Mouse (Mus musculus) embryonic facial prominence, embryonic 12.5 days (tissue): ENCODE results near the gene Ppm1l. TPM values are rescaled to one million over a fixed set of nuclear protein-coding genes. Genes with fewer than 3 reads are reported as not detected.
"Not testable (repeated sequence)": the region's sequence is repeated elsewhere in the genome, so short reads cannot be mapped to it uniquely, and the experiment has no call there.

ENCODE experiments used
- ATAC-seq: fragments of 200-750 bp; cut with Nextera tagmentation; 2 replicates; pipeline ENCODE4 v1.8.0; 2017; ENCODE audit not compliant: insufficient number of reproducible peaks, insufficient read depth, low FRiP score, low TSS enrichment
- H3K27ac ChIP-seq: fragments of 300-500 bp; sonication (generic); 2 replicates; pipeline ENCODE4 v1.5.1; 2016; ENCODE audit warnings: mild to moderate bottlenecking
- H3K27me3 ChIP-seq: fragments of 300-500 bp; sonication (generic); 2 replicates; pipeline ENCODE4 v1.6.1; 2016; ENCODE audit warnings: mild to moderate bottlenecking, moderate library complexity
- H3K36me3 ChIP-seq: fragments of 300-500 bp; sonication (generic); 2 replicates; pipeline ENCODE4 v1.6.1; 2016; ENCODE audit warnings: mild to moderate bottlenecking
- H3K4me1 ChIP-seq: fragments of 300-500 bp; sonication (generic); 2 replicates; pipeline ENCODE4 v1.6.1; 2016
- H3K4me2 ChIP-seq: fragments of 300-500 bp; sonication (generic); replicated peaks from 2 replicates; pipeline ENCODE4 v1.6.1; 2016; ENCODE audit warnings: mild to moderate bottlenecking, moderate library complexity
- H3K4me3 ChIP-seq: fragments of 300-500 bp; sonication (generic); 2 replicates; pipeline ENCODE4 v1.5.1; 2016; ENCODE audit warnings: mild to moderate bottlenecking
- H3K9ac ChIP-seq: fragments of 300-500 bp; sonication (generic); 2 replicates; pipeline ENCODE4 v1.6.1; 2016; ENCODE audit warnings: mild to moderate bottlenecking, moderate library complexity
- H3K9me3 ChIP-seq: fragments of 300-500 bp; sonication (generic); 2 replicates; pipeline ENCODE4 v1.6.1; 2016; ENCODE audit warnings: mild to moderate bottlenecking, moderate library complexity
- WGBS: fragments of 180-500 bp; shearing (Covaris S2); methylation state at CpG from one replicate; pipeline ENCODE4 v1.1.7; 2016; 5-methylcytosine and 5-hydroxymethylcytosine counted together
- polyA plus RNA-seq: library from polyadenylated mRNA; unstranded; fragments of >200 nt; fragmentation: Nextera tagmentation; extraction: Ambion mirVana; gene quantifications from 2 replicates; pipeline ENCODE4 v1.2.1, GENCODE M21; 2016

Ppm1l gene
- polyA plus RNA-seq, 1 experiment from 2014 or later: 11.9 TPM

GRCm38 (mm10) chr3:69556092-69556778 is 239.6 kb downstream of the Ppm1l start:
- H3K4me1 ChIP-seq: no peaks in the 10 kb centered on the region

GRCm38 (mm10) chr3:69559316-69559974 is 242.8 kb downstream of the Ppm1l start:
- Histone ChIP-seq H3K4me1 (no peaks in the 10 kb centered on the region), H3K27ac (no peak overlapping the region), H3K4me2 (no peak overlapping the region), H3K27me3 (no peaks in the 10 kb centered on the region), H3K36me3 (no peaks in the 10 kb centered on the region), H3K9ac (no peak overlapping the region), H3K4me3 (no peak overlapping the region), H3K9me3 (no peaks in the 10 kb centered on the region)
- ATAC-seq: no peak
- 86% methylated on average over 6 of the region's 6 CpGs for WGBS

More at GRCm38 (mm10) chr3:69556092-69556778, 239.6 kb downstream of the Ppm1l start:
- Histone ChIP-seq H3K4me2 (no peak overlapping the region), H3K9ac (no peak overlapping the region), H3K27me3 (no peaks in the 10 kb centered on the region), H3K9me3 (no peaks in the 10 kb centered on the region), H3K27ac (no peak overlapping the region), H3K36me3 (no peaks in the 10 kb centered on the region), H3K4me3 (no peak overlapping the region)
- no peak for ATAC-seq
- 80% methylated on average over 12 of the region's 12 CpGs for WGBS

DNA sequence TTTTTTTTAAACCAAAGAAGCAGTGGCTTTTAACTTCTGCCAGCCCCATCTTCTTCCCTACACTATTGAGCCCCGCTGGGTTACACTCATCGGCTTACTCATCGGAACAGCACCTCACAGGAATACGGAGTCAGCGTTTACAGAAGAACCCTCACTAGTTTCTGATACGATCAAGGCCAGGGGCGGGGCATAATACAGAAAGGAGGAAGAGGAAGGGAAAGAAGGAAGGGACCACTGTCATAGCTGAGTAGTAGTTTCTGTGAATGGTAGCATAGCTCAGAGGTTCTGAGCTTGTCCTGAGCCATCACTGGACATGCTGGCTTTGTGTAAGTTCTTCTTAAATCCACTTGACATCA is 243.3 kb downstream of the Ppm1l start:
- H3K27me3 ChIP-seq: no peaks in the 10 kb centered on the region
- H3K9me3 ChIP-seq: no peaks in the 10 kb centered on the region
- H3K4me2 ChIP-seq: no peak overlapping the region
- H3K4me1 ChIP-seq: no peaks in the 10 kb centered on the region
- no peak overlapping the region for H3K4me3 ChIP-seq
- WGBS: 86% methylated on average over 7 of the region's 7 CpGs
- H3K27ac ChIP-seq: no peak overlapping the region
- ATAC-seq: no peak
- H3K36me3 ChIP-seq: no peaks in the 10 kb centered on the region
- H3K9ac ChIP-seq: no peak overlapping the region

GRCm38 (mm10) chr3:69561686-69562085 is 245.0 kb downstream of the Ppm1l start:
- Histone ChIP-seq H3K9ac (no peak overlapping the region), H3K27ac (no peak overlapping the region), H3K4me3 (no peak overlapping the region), H3K36me3 (no peaks in the 10 kb centered on the region), H3K9me3 (no peaks in the 10 kb centered on the region), H3K4me2 (no peak overlapping the region), H3K4me1 (no peaks in the 10 kb centered on the region), H3K27me3 (no peaks in the 10 kb centered on the region)
- WGBS: 67% methylated on average over 5 of the region's 5 CpGs
- 0 out of 2 replicates have a peak, but pooled peaks have one; percentile 10 for ATAC-seq

DNA sequence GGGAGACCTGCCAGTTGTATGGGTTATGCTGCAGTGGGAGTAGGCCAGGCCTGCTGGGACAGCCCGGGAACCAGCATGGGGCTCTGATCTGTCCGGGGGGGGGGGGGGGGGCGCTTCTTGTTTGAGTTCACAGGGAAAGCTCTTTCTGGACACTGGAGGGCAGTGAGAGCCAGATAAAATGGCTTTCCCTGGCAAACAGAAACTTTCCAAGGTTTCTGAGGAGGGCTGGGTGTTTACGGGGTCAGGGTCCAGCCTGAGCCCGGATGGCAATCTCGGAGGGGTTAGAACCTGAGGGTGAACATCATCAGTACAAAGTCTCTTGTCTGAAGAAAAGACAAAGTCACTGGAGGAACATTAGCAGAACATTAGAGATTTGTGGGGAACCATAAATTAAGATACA is 246.7 kb downstream of the Ppm1l start:
- Histone ChIP-seq H3K9ac (no peak overlapping the region), H3K4me3 (no peak overlapping the region), H3K36me3 (no peaks in the 10 kb centered on the region), H3K9me3 (no peaks in the 10 kb centered on the region), H3K27me3 (no peaks in the 10 kb centered on the region), H3K27ac (no peak overlapping the region), H3K4me2 (no peak overlapping the region), H3K4me1 (no peaks in the 10 kb centered on the region)
- ATAC-seq: no peak
- 91% methylated on average over 6 of the region's 6 CpGs for WGBS

DNA sequence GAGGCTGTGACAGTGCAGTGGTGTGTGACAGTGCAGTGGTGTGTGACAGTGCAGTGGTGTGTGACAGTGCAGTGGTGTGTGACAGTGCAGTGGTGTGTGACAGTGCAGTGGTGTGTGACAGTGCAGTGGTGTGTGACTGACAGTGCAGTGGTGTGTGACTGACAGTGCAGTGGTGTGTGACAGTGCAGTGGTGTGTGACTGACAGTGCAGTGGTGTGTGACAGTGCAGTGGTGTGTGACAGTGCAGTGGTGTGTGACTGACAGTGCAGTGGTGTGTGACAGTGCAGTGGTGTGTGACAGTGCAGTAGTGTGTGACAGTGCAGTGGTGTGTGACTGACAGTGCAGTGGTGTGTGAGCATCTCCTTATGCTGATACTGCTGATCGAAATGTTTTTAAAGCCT is 248.9 kb downstream of the Ppm1l start:
- not testable (repeated sequence) for H3K9ac ChIP-seq, H3K4me1 ChIP-seq, H3K4me3 ChIP-seq, ATAC-seq, H3K27ac ChIP-seq, H3K4me2 ChIP-seq, H3K9me3 ChIP-seq, H3K36me3 ChIP-seq, H3K27me3 ChIP-seq
- 88% methylated on average over 1 of the region's 1 CpGs for WGBS

- no peak for ATAC-seq
- Histone ChIP-seq H3K36me3 (peaks cover 18% of the 10 kb centered on the region), H3K4me3 (no peak overlapping the region), H3K27ac (no peak overlapping the region), H3K4me2 (no peak overlapping the region), H3K9ac (no peak overlapping the region), H3K27me3 (no peaks in the 10 kb centered on the region), H3K4me1 (no peaks in the 10 kb centered on the region), H3K9me3 (no peaks in the 10 kb centered on the region)
- WGBS: 93% methylated on average over 5 of the region's 5 CpGs
Observed at GRCm38 (mm10) chr3:69572561-69572960, 255.9 kb downstream of the Ppm1l start.

DNA sequence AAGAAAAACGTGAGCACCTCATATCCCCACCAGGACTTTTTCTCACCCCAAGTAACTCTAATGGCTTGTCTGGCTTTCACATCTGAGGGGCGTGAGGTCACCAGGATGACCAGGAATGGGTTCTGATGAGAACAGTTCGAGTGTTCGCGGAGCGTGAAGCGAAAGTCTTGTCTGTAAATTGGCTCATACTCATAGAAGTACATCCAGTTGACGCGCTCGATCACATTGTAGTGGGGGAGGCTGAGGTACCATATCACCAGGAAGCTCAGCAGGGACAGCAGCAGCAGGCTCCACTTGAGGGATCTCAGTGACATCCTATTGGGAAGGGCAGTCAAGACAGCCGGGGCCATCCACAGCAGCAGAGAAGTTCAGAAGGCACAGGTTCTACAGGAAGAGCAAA is 258.9 kb downstream of the Ppm1l start:
- Histone ChIP-seq H3K4me3 (no peak overlapping the region), H3K4me1 (no peaks in the 10 kb centered on the region), H3K27ac (no peak overlapping the region), H3K36me3 (peaks cover 28% of the 10 kb centered on the region), H3K4me2 (no peak overlapping the region), H3K9me3 (no peaks in the 10 kb centered on the region), H3K9ac (no peak overlapping the region), H3K27me3 (no peaks in the 10 kb centered on the region)
- WGBS: 96% methylated on average over 11 of the region's 11 CpGs
- no peak for ATAC-seq

GRCm38 (mm10) chr3:69576715-69577114 is 260.1 kb downstream of the Ppm1l start:
- WGBS: 87% methylated on average over 3 of the region's 3 CpGs
- H3K36me3 ChIP-seq: peaks cover 28% of the 10 kb centered on the region
- H3K9ac ChIP-seq: no peak overlapping the region

DNA sequence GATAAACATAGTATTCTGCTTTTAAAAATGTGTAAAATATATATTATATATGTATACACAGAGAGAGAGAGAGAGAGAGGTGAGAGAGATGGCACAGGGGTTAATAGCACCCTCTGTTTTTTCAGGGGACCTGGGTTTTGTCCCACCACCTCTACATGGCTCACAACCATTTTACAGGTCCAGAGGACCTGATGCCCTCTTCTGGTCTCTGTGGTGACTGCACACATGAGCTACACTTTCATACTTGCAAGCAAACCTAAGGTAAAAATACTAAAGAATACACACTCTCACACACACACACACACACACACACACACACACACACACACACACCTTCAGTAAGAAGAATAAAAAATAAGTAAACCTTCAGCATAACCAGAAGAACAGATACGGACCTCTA is 262.1 kb downstream of the Ppm1l start:
- Histone ChIP-seq H3K36me3 (peaks cover 31% of the 10 kb centered on the region), H3K9ac (no peak overlapping the region), H3K27ac (no peak overlapping the region), H3K4me3 (no peak overlapping the region), H3K4me2 (no peak overlapping the region), H3K4me1 (no peaks in the 10 kb centered on the region), H3K27me3 (no peaks in the 10 kb centered on the region), H3K9me3 (no peaks in the 10 kb centered on the region)
- ATAC-seq: no peak
- WGBS: 84% methylated on average over 1 of the region's 1 CpGs

More at GRCm38 (mm10) chr3:69576715-69577114, 260.1 kb downstream of the Ppm1l start:
- Histone ChIP-seq H3K27me3 (no peaks in the 10 kb centered on the region), H3K4me2 (no peak overlapping the region), H3K4me1 (no peaks in the 10 kb centered on the region), H3K4me3 (no peak overlapping the region), H3K27ac (no peak overlapping the region), H3K9me3 (no peaks in the 10 kb centered on the region)
- no peak for ATAC-seq

- Histone ChIP-seq H3K4me3 (no peak overlapping the region), H3K4me2 (no peak overlapping the region), H3K27me3 (no peaks in the 10 kb centered on the region), H3K27ac (no peak overlapping the region), H3K9me3 (no peaks in the 10 kb centered on the region), H3K9ac (no peak overlapping the region), H3K4me1 (no peaks in the 10 kb centered on the region), H3K36me3 (peaks cover 6% of the 10 kb centered on the region; the same call in 1 of the 2 replicates)
- ATAC-seq: no peak
- WGBS: 86% methylated on average over 1 of the region's 1 CpGs
Observed at GRCm38 (mm10) chr3:69583798-69584197, 267.1 kb downstream of the Ppm1l start.

- Histone ChIP-seq H3K27me3 (no peaks in the 10 kb centered on the region), H3K4me2 (no peak overlapping the region), H3K9ac (no peak overlapping the region), H3K4me3 (no peak overlapping the region), H3K36me3 (no peaks in the 10 kb centered on the region), H3K9me3 (no peaks in the 10 kb centered on the region), H3K4me1 (no peaks in the 10 kb centered on the region), H3K27ac (no peak overlapping the region)
- ATAC-seq: no peak
- 36% methylated on average over 10 of the region's 10 CpGs for WGBS
Observed at GRCm38 (mm10) chr3:69588101-69588760, 271.6 kb downstream of the Ppm1l start.
